Mouse (Mus musculus): ENCODE results near the gene Gimap8. TPM values are rescaled to one million over a fixed set of nuclear protein-coding genes. Genes with fewer than 3 reads are reported as not detected.

The Gimap8 gene
- total and polyA plus RNA-seq, 3 experiments = 21.6 to 28.5 (median 27.5) TPM

- H3K79me2 ChIP-seq (replicated peaks; ENCODE audit: control insufficient read depth, extremely low read depth, insufficient read depth, poor library complexity, severe bottlenecking) = 0 out of 2 replicates have a peak, but pooled peaks cover 3% of the 10 kb centered on the region
- in situ Hi-C loops (cut with MboI; ENCODE audit: low pct_ligation_motif_present, low pct_unique_long_range_greater_than_20kb, low sequenced_read_pairs) (no loop called here), dilution Hi-C loops (cut with MboI; ENCODE audit: extremely low pct_ligation_motif_present, extremely low pct_unique_long_range_greater_than_20kb, low sequenced_read_pairs) (no loop called here)
- H3K4me2 ChIP-seq (ENCODE audit: insufficient read depth, low read depth, poor library complexity, severe bottlenecking) = peak overlapping the region; percentile 73
- TF ChIP-seq UBTF (IDR thresholded peaks at IDR 0.05; ENCODE audit: low read depth, low read length) (peak; percentile 71; the same call in 1 of the 2 replicates), JUN (IDR thresholded peaks at IDR 0.05; ENCODE audit: insufficient read depth, low read depth, low read length) (no peak), NELFE (IDR thresholded peaks at IDR 0.05; ENCODE audit: low read depth, low read length) (no peak), MAX (IDR thresholded peaks at IDR 0.05; ENCODE audit: low read length) (no peak; the same call in 1 of the 2 replicates), USF1 (IDR thresholded peaks at IDR 0.05; ENCODE audit: low read depth, low read length) (no peak), POLR2A (IDR thresholded peaks at IDR 0.05; ENCODE audit: low read depth, low read length) (peak; percentile 67; the same call in 1 of the 2 replicates), BHLHE40 (IDR thresholded peaks at IDR 0.05; ENCODE audit: low read depth, low read length) (no peak), TBP (conservative IDR thresholded peaks at IDR 0.05; ENCODE audit: low read depth, low read length) (no peak; the same call in 1 of the 2 replicates), CTCF (conservative IDR thresholded peaks at IDR 0.05 in 1 of 2, IDR thresholded peaks at IDR 0.05 in 1 of 2; ENCODE audit: low read depth in 2 of 2, low read length in 2 of 2) (no peak), MYC (IDR thresholded peaks at IDR 0.05; ENCODE audit: low read depth, low read length) (no peak), ZKSCAN1 (IDR thresholded peaks at IDR 0.05; ENCODE audit: borderline replicate concordance, low read depth, low read length) (no peak), ETS1 (conservative IDR thresholded peaks at IDR 0.05; ENCODE audit: low read depth, low read length) (no peak), MAZ (IDR thresholded peaks at IDR 0.05; ENCODE audit: low read depth, low read length) (0 out of 2 replicates have a peak, but pooled peaks have one; percentile 26), JUND (conservative IDR thresholded peaks at IDR 0.05; ENCODE audit: low read depth, low read length) (no peak), SIN3A (IDR thresholded peaks at IDR 0.05; ENCODE audit: low read length) (peak; percentile 79), E2F4 (IDR thresholded peaks at IDR 0.05; ENCODE audit: insufficient replicate concordance, low read depth, low read length) (no peak), ELF1 (IDR thresholded peaks at IDR 0.05; ENCODE audit: low read depth, low read length) (no peak), RAD21 (IDR thresholded peaks at IDR 0.05; ENCODE audit: low read depth, low read length) (no peak), MEF2A (IDR thresholded peaks at IDR 0.05; ENCODE audit: borderline replicate concordance, low read depth, low read length) (no peak), MXI1 (IDR thresholded peaks at IDR 0.05; ENCODE audit: low read depth, low read length) (peak; percentile 27; the same call in 1 of the 2 replicates), TCF12 (IDR thresholded peaks at IDR 0.05; ENCODE audit: low read depth, low read length) (no peak), POLR2AphosphoS2 (IDR thresholded peaks at IDR 0.05; ENCODE audit: low read depth, low read length) (0 out of 2 replicates have a peak, but pooled peaks have one; percentile 6)
- no peaks in the 10 kb centered on the region for H3K9me3 ChIP-seq (replicated peaks; ENCODE audit: low read length)
- peaks cover 4 to 31% of the 10 kb centered on the region in 2 experiments; a peak in 3 of 4 replicates for H3K4me1 ChIP-seq (ENCODE audit: control insufficient read depth in 1 of 2, insufficient read depth in 2 of 2)
- peak overlapping the region; percentile 74 to 86 (median 82) for H3K4me3 ChIP-seq (replicated peaks in 1 of 3; ENCODE audit: low read depth in 2 of 3, low read length in 2 of 3, poor library complexity in 1 of 3)
- H3K36me3 ChIP-seq (replicated peaks in 1 of 2; ENCODE audit: control insufficient read depth in 1 of 2, insufficient read depth in 1 of 2, low read length in 1 of 2) = peaks cover 14 to 35% of the 10 kb centered on the region in 2 experiments
- peak overlapping the region; percentile 2; the same call in 1 of the 2 replicates for H3K27ac ChIP-seq (ENCODE audit: insufficient read depth, low read depth)
- peak overlapping the region; percentile 33 for H3K9ac ChIP-seq (ENCODE audit: insufficient read depth, low read depth)
- DNase-seq (ENCODE audit: extremely low read depth) = no peak
- H3K27me3 ChIP-seq (replicated peaks) = no peaks in the 10 kb centered on the region
Observed at GRCm38 (mm10) chr6:48602080-48602741, 44.8 kb upstream of the Gimap8 start.
